Mouse (Mus musculus): ENCODE measurements around the gene Cfhr1. TPM values are rescaled to one million over a fixed set of nuclear protein-coding genes. Genes with fewer than 3 reads are reported as not detected.

Gene Cfhr1
- total RNA-seq (2021), result not detected
- long read RNA-seq, experiment 1, result 0 reads
- long read RNA-seq, experiment 2, result 0 reads

- intact Hi-C loops (cut with DNase I; ENCODE audit: low total_unique reads), result no loop called here
- no peak for DNase-seq
Observed at GRCm38 (mm10) chr1:139560024-139560423, at the start of gene Cfhr1. TSS of gene Cfhr1 (minus strand) at chr1:139560272.

GRCm38 (mm10) chr1:139551311-139551710 is 8.8 kb downstream of the Cfhr1 start:
- intact Hi-C loops (cut with DNase I; ENCODE audit: low total_unique reads), result no loop called here
- no peak for DNase-seq

- intact Hi-C loops (cut with DNase I; ENCODE audit: low total_unique reads), result no loop called here
- no peak for DNase-seq
Observed at GRCm38 (mm10) chr1:139548536-139548935, 11.5 kb downstream of the Cfhr1 start.

- DNase-seq, result no peak
- intact Hi-C loops (cut with DNase I; ENCODE audit: low total_unique reads), result no loop called here
Observed at GRCm38 (mm10) chr1:139514556-139514955, 45.5 kb downstream of the Cfhr1 start.

GRCm38 (mm10) chr1:139501258-139501752 is 58.8 kb downstream of the Cfhr1 start, which contains the start of gene F13b:
TSS of gene F13b (plus strand) at chr1:139501702.
- DNase-seq, result no peak
- intact Hi-C loops (cut with DNase I; ENCODE audit: low total_unique reads), result no loop called here

- intact Hi-C loops (cut with DNase I; ENCODE audit: low total_unique reads), result no loop called here
- DNase-seq, result no peak
Observed at GRCm38 (mm10) chr1:139499751-139500150, 60.3 kb downstream of the Cfhr1 start.

Other genes starting within 250 kb of the Cfhr1 start
- gene Crb1, start 183.2 kb downstream of the Cfhr1 start, total RNA-seq (2021), result not detected
- 10 to 100 TPM; 12.8 to 13.6 TPM for gene Zbtb41, start 138.0 kb downstream of the Cfhr1 start, total RNA-seq (2021)
- gene Aspm, start 105.5 kb downstream of the Cfhr1 start, total RNA-seq (2021), result 1 to 10 TPM; 2.5 to 2.7 TPM
- not detected for gene F13b, start 58.6 kb downstream of the Cfhr1 start, total RNA-seq (2021)
- not detected for gene Gm4788, start 221.0 kb upstream of the Cfhr1 start, total RNA-seq (2021)

All from gastrocnemius, postnatal 14 days (tissue).